Mouse (Mus musculus) bone marrow macrophage, adult 2 months (primary cell): ENCODE data around the gene Olfr811.

Experiments used
- CTCF ChIP-seq: IDR thresholded peaks from 2 replicates; pipeline ENCODE4 v1.5.1; 2012; ENCODE audit warnings: low read depth, mild to moderate bottlenecking, low read length, moderate library complexity
- POLR2A ChIP-seq: IDR thresholded peaks from 2 replicates; pipeline ENCODE4 v1.6.1; 2012; ENCODE audit warnings: mild to moderate bottlenecking, low read depth, low read length, borderline replicate concordance

DNA sequence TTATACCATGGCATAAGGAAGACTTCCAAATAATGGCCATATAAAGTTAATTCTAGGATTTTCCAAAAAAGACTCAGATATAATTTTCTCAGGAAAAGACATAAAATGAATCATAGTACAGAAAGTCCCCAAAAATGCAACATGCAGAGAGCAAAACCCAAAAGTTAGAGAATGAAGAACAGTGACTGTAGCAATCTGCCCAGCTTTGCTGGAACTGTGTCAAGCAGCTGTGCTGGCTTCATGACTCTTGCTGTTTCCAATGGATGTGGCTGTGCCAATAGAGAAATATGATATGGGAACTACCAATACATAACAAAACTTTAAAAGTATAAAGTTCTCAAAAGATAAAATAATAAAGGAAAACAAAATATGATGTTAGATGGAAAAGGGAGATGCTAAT is 26.1 kb downstream of the Olfr811 start:
- no peak for TF ChIP-seq POLR2A
- no peak for TF ChIP-seq CTCF
